Mouse (Mus musculus): Measurements from ENCODE around the gene Gdap1l1. TPM values are rescaled to one million over a fixed set of nuclear protein-coding genes. Genes with fewer than 3 reads are reported as not detected.

Gene Gdap1l1
- polyA plus RNA-seq, 1 experiment from 2014 or later = 1.1 TPM

GRCm38 (mm10) chr2:163492018-163492417 lies 53.7 kb downstream of the Gdap1l1 start, which contains the start of gene R3hdml:
Gene R3hdml, plus strand, starts transcription at chr2:163492318.
- Histone ChIP-seq H3K79me2 (ENCODE audit: inconsistent target) (no peaks in the 10 kb centered on the region), H3K36me3 (ENCODE audit: inconsistent target) (no peaks in the 10 kb centered on the region), H3K4me3 (ENCODE audit: inconsistent target) (no peak within 1 kb of the TSS), H3K27ac (no peak within 1 kb of the TSS)
- 84% methylated on average over 5 of the region's 5 CpGs for WGBS (ENCODE audit: missing documents)

- no peak overlapping the region for H3K4me3 ChIP-seq (ENCODE audit: inconsistent target)
- 55% methylated on average over 5 of the region's 5 CpGs for WGBS (ENCODE audit: missing documents)
- H3K27ac ChIP-seq = no peak overlapping the region
- H3K36me3 ChIP-seq (ENCODE audit: inconsistent target) = no peaks in the 10 kb centered on the region
- H3K79me2 ChIP-seq (ENCODE audit: inconsistent target) = no peaks in the 10 kb centered on the region
Observed at GRCm38 (mm10) chr2:163493031-163493430, 54.8 kb downstream of the Gdap1l1 start.

DNA sequence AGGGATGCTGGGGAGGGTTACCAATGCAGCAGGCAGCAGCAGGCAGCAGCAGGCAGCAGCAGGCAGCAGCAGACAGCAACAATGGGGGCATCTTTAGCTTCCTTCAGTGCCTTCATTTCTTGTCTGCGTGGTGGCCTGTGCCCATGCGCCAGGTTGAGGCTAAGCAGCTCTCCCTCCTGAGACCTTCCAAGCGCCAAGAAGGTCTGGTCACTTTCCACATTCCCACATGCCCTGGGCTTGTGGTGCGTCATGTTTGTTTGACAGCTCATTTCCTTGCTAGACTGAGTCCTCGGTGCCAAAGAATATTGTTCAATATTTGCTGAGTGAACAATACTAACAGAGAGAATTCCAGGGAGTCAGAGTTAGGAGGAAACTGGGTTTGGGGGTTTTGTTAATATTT lies 55.7 kb downstream of the Gdap1l1 start:
- WGBS (ENCODE audit: missing documents) = 42% methylated on average over 5 of the region's 5 CpGs

GRCm38 (mm10) chr2:163494456-163494855 lies 56.2 kb downstream of the Gdap1l1 start:
- 54% methylated on average over 6 of the region's 6 CpGs for WGBS (ENCODE audit: missing documents)
- Histone ChIP-seq H3K27ac (no peak overlapping the region), H3K36me3 (ENCODE audit: inconsistent target) (no peaks in the 10 kb centered on the region), H3K4me3 (ENCODE audit: inconsistent target) (no peak overlapping the region), H3K79me2 (ENCODE audit: inconsistent target) (no peaks in the 10 kb centered on the region)

More for the DNA sequence above, 55.7 kb downstream of the Gdap1l1 start:
- Histone ChIP-seq H3K27ac (no peak overlapping the region), H3K4me3 (ENCODE audit: inconsistent target) (no peak overlapping the region), H3K36me3 (ENCODE audit: inconsistent target) (no peaks in the 10 kb centered on the region), H3K79me2 (ENCODE audit: inconsistent target) (no peaks in the 10 kb centered on the region)

DNA sequence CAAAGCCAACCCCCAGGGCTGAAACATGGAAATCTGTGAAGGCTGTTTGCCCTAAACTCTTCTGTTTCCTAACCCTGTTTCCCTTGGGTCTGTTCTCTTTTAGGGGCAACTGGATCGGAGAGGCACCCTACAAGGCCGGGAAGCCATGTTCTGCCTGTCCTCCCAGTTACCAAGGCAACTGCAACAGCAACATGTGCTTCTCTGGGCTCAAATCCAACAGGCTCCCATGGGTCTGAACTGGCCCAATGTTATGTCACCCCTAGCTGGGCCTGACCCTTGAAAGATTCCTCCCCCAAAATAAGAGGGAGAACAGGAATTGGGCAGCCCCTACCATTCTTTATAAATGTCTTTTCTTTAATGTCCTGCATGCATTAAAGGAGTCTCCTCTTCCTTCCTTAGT lies 63.9 kb downstream of the Gdap1l1 start:
- Histone ChIP-seq H3K4me3 (ENCODE audit: inconsistent target) (no peak overlapping the region), H3K36me3 (ENCODE audit: inconsistent target) (no peaks in the 10 kb centered on the region), H3K27ac (no peak overlapping the region), H3K79me2 (ENCODE audit: inconsistent target) (no peaks in the 10 kb centered on the region)
- WGBS (ENCODE audit: missing documents) = 73% methylated on average over 2 of the region's 2 CpGs

GRCm38 (mm10) chr2:163503191-163503590 lies 64.9 kb downstream of the Gdap1l1 start:
- Histone ChIP-seq H3K79me2 (ENCODE audit: inconsistent target) (no peaks in the 10 kb centered on the region), H3K27ac (no peak overlapping the region), H3K4me3 (ENCODE audit: inconsistent target) (no peak overlapping the region), H3K36me3 (ENCODE audit: inconsistent target) (no peaks in the 10 kb centered on the region)
- WGBS (ENCODE audit: missing documents) = 79% methylated on average over 7 of the region's 7 CpGs

Other genes with a start within 250 kb of the Gdap1l1 start
- gene Tox2, start 235.4 kb upstream of the Gdap1l1 start, polyA plus RNA-seq (2018) = 3.5 to 13.8 TPM (median 11.2 TPM) in 3 replicates
- not detected in 3 replicates for gene Jph2, start 40.5 kb upstream of the Gdap1l1 start, polyA plus RNA-seq (2018)
- gene Oser1, start 13.8 kb upstream of the Gdap1l1 start, polyA plus RNA-seq (2018) = 49.3 to 58.0 TPM (median 55.1 TPM) in 3 replicates
- 1.3 to 3.6 TPM (median 2.1 TPM) in 3 replicates for gene Fitm2, start 34.2 kb downstream of the Gdap1l1 start, polyA plus RNA-seq (2018)
- not detected in 3 replicates for gene R3hdml, start 53.8 kb downstream of the Gdap1l1 start, polyA plus RNA-seq (2018)
- gene Hnf4a, start 68.3 kb downstream of the Gdap1l1 start, polyA plus RNA-seq (2018) = not detected in 3 replicates
- gene Ttpal, start 163.8 kb downstream of the Gdap1l1 start, polyA plus RNA-seq (2018) = 8.8 to 17.3 TPM (median 13.7 TPM) in 3 replicates
- gene Serinc3, start 206.7 kb downstream of the Gdap1l1 start, polyA plus RNA-seq (2018) = 217 to 859 TPM (median 380 TPM) in 3 replicates
- gene Pkig, start 219.9 kb downstream of the Gdap1l1 start, polyA plus RNA-seq (2018) = 39.4 to 69.2 TPM (median 46.2 TPM) in 3 replicates

Measured in macrophage (primary cell).